Mouse (Mus musculus): ENCODE measurements around the gene Hrh1.

DNA sequence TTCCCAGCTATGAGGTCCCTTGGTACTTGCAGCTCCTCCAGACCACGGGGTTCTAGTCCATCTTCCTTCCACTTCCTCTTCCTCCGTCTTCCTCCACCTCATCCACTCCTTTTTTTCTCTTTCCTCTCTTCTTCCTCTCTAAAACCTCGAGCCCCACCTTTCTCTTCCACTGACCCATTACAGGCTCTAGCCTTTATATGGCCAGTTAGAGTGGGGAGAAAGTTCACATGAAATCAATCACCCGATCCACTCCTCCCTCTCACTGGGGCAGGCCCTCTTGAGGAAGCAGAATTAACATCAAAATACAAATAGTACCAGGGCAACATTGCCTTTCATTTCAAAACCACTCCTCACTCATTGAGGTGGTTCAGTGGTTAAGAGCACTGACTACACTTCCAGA lies 9.9 kb upstream of the Hrh1 start:
- TF ChIP-seq CTCF (IDR thresholded peaks at IDR 0.05; ENCODE audit: control insufficient read depth, insufficient read depth, low read length) (no peak), POLR2A (IDR thresholded peaks at IDR 0.05; ENCODE audit: borderline replicate concordance, control insufficient read depth, low read depth, low read length) (no peak)

Measured in bone marrow, adult 2 months (tissue).